ENCODE assay signal across 8 mouse cellular contexts in genomic region chr1:171270573-171270900, GRCm38 (mm10). TPM values are rescaled to one million over a fixed set of nuclear protein-coding genes. Genes with fewer than 3 reads are reported as not detected.
DNase-seq lines count a peak whose midpoint lies in the region; ATAC-seq and TF ChIP-seq lines count a peak whose summit lies in the region.

No protein-coding gene starts in this region.

- no peaks in the 10 kb centered on the region for H3K27me3 ChIP-seq in MEL (ENCODE audit: control insufficient read depth in 1 of 2, insufficient read depth in 2 of 2, low read length in 2 of 2)
- no peaks in the 10 kb centered on the region; the same call in 1 of the 2 replicates for H3K27me3 ChIP-seq in limb, embryonic 12.5 days
- H3K27me3 ChIP-seq in midbrain, embryonic 11.5 days (ENCODE audit: control insufficient read depth, insufficient read depth, low read length), result no peaks in the 10 kb centered on the region

- no peaks in the 10 kb centered on the region for H3K9me3 ChIP-seq in MEL (replicated peaks; ENCODE audit: insufficient read depth, low read length)
- H3K9me3 ChIP-seq in limb, embryonic 12.5 days, result no peaks in the 10 kb centered on the region
- no peaks in the 10 kb centered on the region for H3K9me3 ChIP-seq in midbrain, embryonic 11.5 days (ENCODE audit: control insufficient read depth, low read length)

- peak overlapping the region; percentile 53 for H3K27ac ChIP-seq in MEL (ENCODE audit: control insufficient read depth, low read depth, low read length)
- H3K27ac ChIP-seq in limb, embryonic 12.5 days, result peak overlapping the region; percentile 53; the same call in 1 of the 2 replicates
- no peak overlapping the region for H3K27ac ChIP-seq in midbrain, embryonic 11.5 days (ENCODE audit: low read depth, low read length)

- peak overlapping the region; percentile 95 for H3K4me2 ChIP-seq in limb, embryonic 12.5 days
- H3K4me2 ChIP-seq in midbrain, embryonic 11.5 days, result peak overlapping the region; percentile 97

- under 1% methylated on average over 19 of the region's 19 CpGs for WGBS in limb, embryonic 12.5 days
- WGBS in midbrain, embryonic 11.5 days, result 1% methylated on average over 18 of the region's 19 CpGs

- H3K79me2 ChIP-seq in MEL (ENCODE audit: control insufficient read depth, insufficient read depth, low read length, poor library complexity), result no peaks in the 10 kb centered on the region; the same call in 1 of the 2 replicates

- H3K4me3 ChIP-seq in MEL (ENCODE audit: control insufficient read depth in 1 of 2, insufficient read depth in 1 of 2, low read depth in 2 of 2, low read length in 2 of 2), result peak overlapping the region; percentile 73 to 89
- H3K4me3 ChIP-seq in limb, embryonic 12.5 days (replicated peaks), result peak overlapping the region; percentile 77
- H3K4me3 ChIP-seq in midbrain, embryonic 11.5 days (ENCODE audit: low read depth, low read length), result peak overlapping the region; percentile 74

- TF ChIP-seq EP300 in MEL (IDR thresholded peaks at IDR 0.05; ENCODE audit: low read depth in 1 of 2, low read length in 2 of 2), result no peak

- ATAC-seq in cerebellum, adult (ENCODE audit: insufficient number of reproducible peaks, low FRiP score, low TSS enrichment), result peak; percentile 53; the same call in 1 of the 2 replicates
- ATAC-seq in hematopoietic stem cell, adult 5-6 weeks (replicated peaks in 1 of 2; ENCODE audit: insufficient read depth in 1 of 2, low FRiP score in 2 of 2, low TSS enrichment in 1 of 2, low read depth in 1 of 2, poor library complexity in 2 of 2, severe bottlenecking in 2 of 2), result peak; percentile 27 to 28; a peak in 2 of 4 replicates
- ATAC-seq in limb, embryonic 12.5 days (ENCODE audit: insufficient number of reproducible peaks, insufficient read depth, low FRiP score, low TSS enrichment, low read depth), result peak; percentile 82
- peak; percentile 77 for ATAC-seq in midbrain, embryonic 11.5 days (ENCODE audit: low FRiP score)

- H3K36me3 ChIP-seq in MEL (ENCODE audit: control insufficient read depth in 1 of 2, insufficient read depth in 2 of 2, low read length in 2 of 2), result peaks cover 0 to 29% of the 10 kb centered on the region in 2 experiments; a peak in 2 of 4 replicates
- H3K36me3 ChIP-seq in limb, embryonic 12.5 days, result peaks cover 40% of the 10 kb centered on the region
- peaks cover 9% of the 10 kb centered on the region for H3K36me3 ChIP-seq in midbrain, embryonic 11.5 days (ENCODE audit: control insufficient read depth, insufficient read depth, low read length)

- TF ChIP-seq RAD21 in MEL (IDR thresholded peaks at IDR 0.05; ENCODE audit: low read depth, low read length), result no peak

- peak overlapping the region; percentile 67 for H3K9ac ChIP-seq in MEL (ENCODE audit: control insufficient read depth, low read depth, low read length, poor library complexity, severe bottlenecking)
- H3K9ac ChIP-seq in limb, embryonic 12.5 days (replicated peaks), result peak overlapping the region; percentile 73
- peak overlapping the region; percentile 78 for H3K9ac ChIP-seq in midbrain, embryonic 11.5 days (ENCODE audit: low read length)

- no peak for TF ChIP-seq CTCF in MEL (IDR thresholded peaks at IDR 0.05 in 2 of 3, conservative IDR thresholded peaks at IDR 0.05 in 1 of 3; ENCODE audit: control insufficient read depth in 1 of 3, insufficient read depth in 1 of 3, low read depth in 2 of 3, low read length in 3 of 3, poor library complexity in 1 of 3, severe bottlenecking in 1 of 3)

- no peak for DNase-seq in cerebellum, adult 11-12 months
- no peak for DNase-seq in MEL (ENCODE audit: low read depth, low spot score)
- no peak for DNase-seq in midbrain, embryonic 11.5 days (ENCODE audit: low spot score, missing footprints)
- DNase-seq in adrenal gland, postnatal 10 days, result no peak
- DNase-seq in layer of hippocampus, postnatal 36 days, result no peak

- H3K4me1 ChIP-seq in MEL (ENCODE audit: control insufficient read depth in 1 of 2, insufficient read depth in 2 of 2, low read length in 2 of 2), result peaks cover 17 to 30% of the 10 kb centered on the region in 2 experiments
- H3K4me1 ChIP-seq in limb, embryonic 12.5 days (replicated peaks), result peaks cover 7% of the 10 kb centered on the region
- peaks cover 10% of the 10 kb centered on the region for H3K4me1 ChIP-seq in midbrain, embryonic 11.5 days (ENCODE audit: control insufficient read depth, insufficient read depth, low read length)

- no peak for TF ChIP-seq POLR2A in MEL (IDR thresholded peaks at IDR 0.05; ENCODE audit: control insufficient read depth in 1 of 2, insufficient read depth in 1 of 2, low read depth in 1 of 2, low read length in 2 of 2, poor library complexity in 1 of 2)

TF ChIP-seq in MEL, 35 proteins besides CTCF, POLR2A, EP300 and RAD21:
- TF ChIP-seq ETS1 (IDR thresholded peaks at IDR 0.05; ENCODE audit: low read depth, low read length), result no peak
- no peak for TF ChIP-seq GABPA (IDR thresholded peaks at IDR 0.05; ENCODE audit: low read depth, low read length)
- no peak for TF ChIP-seq MEF2A (IDR thresholded peaks at IDR 0.05; ENCODE audit: extremely low read depth, insufficient replicate concordance, low read depth, low read length, poor library complexity, severe bottlenecking)

RNA-seq across cellular contexts. Expression of gene B4galt3, which starts 0.4 kb away (rescaled TPM):
- 16.5 and 16.8 TPM in 2 replicates for total RNA-seq in MEL (2012; rRNA removed)
- 10 to 100 TPM in 1 of 2 experiments, not detected in 1; 33.1 TPM for polyA plus RNA-seq in MEL (2012; ENCODE audit: insufficient read depth in 1 of 2, insufficient read length in 2 of 2, low read depth in 1 of 2, low replicate concordance in 2 of 2, missing spikeins in 1 of 2)
- 13.7 and 43.0 TPM in 2 replicates for total RNA-seq in hematopoietic stem cell, adult 5-6 weeks (2017)
- polyA plus RNA-seq in limb, embryonic 12.5 days (2016; fragmentation: Nextera tagmentation; extraction: Ambion mirVana), result 82.1 and 84.8 TPM in 2 replicates
- polyA plus RNA-seq in midbrain, embryonic 11.5 days (2014; fragmentation: Nextera tagmentation; extraction: Ambion mirVana), result 49.5 and 58.4 TPM in 2 replicates
- total RNA-seq in adrenal gland, postnatal 10 days (2021), result 10 to 100 TPM; 28.9 to 34.7 TPM
- total RNA-seq in layer of hippocampus, postnatal 36 days (2021), result 10 to 100 TPM; 68.5 to 76.8 TPM

RNA-seq across cellular contexts. Expression of gene Ppox, which starts 10.4 kb away (rescaled TPM):
- 21.5 and 27.0 TPM in 2 replicates for total RNA-seq in MEL (2012; rRNA removed)
- polyA plus RNA-seq in MEL (2012; ENCODE audit: insufficient read depth in 1 of 2, insufficient read length in 2 of 2, low read depth in 1 of 2, low replicate concordance in 2 of 2, missing spikeins in 1 of 2), result 10 to 100 TPM in 1 of 2 experiments, not detected in 1; 63.6 TPM
- total RNA-seq in hematopoietic stem cell, adult 5-6 weeks (2017), result 9.5 and 35.5 TPM in 2 replicates
- 71.9 and 75.9 TPM in 2 replicates for polyA plus RNA-seq in limb, embryonic 12.5 days (2016; fragmentation: Nextera tagmentation; extraction: Ambion mirVana)
- 54.1 and 56.3 TPM in 2 replicates for polyA plus RNA-seq in midbrain, embryonic 11.5 days (2014; fragmentation: Nextera tagmentation; extraction: Ambion mirVana)
- total RNA-seq in adrenal gland, postnatal 10 days (2021), result 10 to 100 TPM; 30.8 to 43.8 TPM
- 10 to 100 TPM; 28.0 to 31.4 TPM for total RNA-seq in layer of hippocampus, postnatal 36 days (2021)

RNA-seq across cellular contexts. Expression of gene Usp21, which starts 17.3 kb away (rescaled TPM):
- total RNA-seq in MEL (2012; rRNA removed), result 10.0 and 11.3 TPM in 2 replicates
- 10 to 100 TPM in 1 of 2 experiments, not detected in 1; 66.4 TPM for polyA plus RNA-seq in MEL (2012; ENCODE audit: insufficient read depth in 1 of 2, insufficient read length in 2 of 2, low read depth in 1 of 2, low replicate concordance in 2 of 2, missing spikeins in 1 of 2)
- total RNA-seq in hematopoietic stem cell, adult 5-6 weeks (2017), result 26.5 and 31.8 TPM in 2 replicates
- polyA plus RNA-seq in limb, embryonic 12.5 days (2016; fragmentation: Nextera tagmentation; extraction: Ambion mirVana), result 132 and 134 TPM in 2 replicates
- polyA plus RNA-seq in midbrain, embryonic 11.5 days (2014; fragmentation: Nextera tagmentation; extraction: Ambion mirVana), result 84.7 and 88.6 TPM in 2 replicates
- total RNA-seq in adrenal gland, postnatal 10 days (2021), result 10 to 100 TPM; 31.8 to 40.2 TPM
- total RNA-seq in layer of hippocampus, postnatal 36 days (2021), result 10 to 100 TPM; 66.9 to 70.5 TPM

RNA-seq across cellular contexts. Expression of gene Ndufs2, which starts 19.3 kb away (rescaled TPM):
- total RNA-seq in MEL (2012; rRNA removed), result 164 and 169 TPM in 2 replicates
- polyA plus RNA-seq in MEL (2012; ENCODE audit: insufficient read depth in 1 of 2, insufficient read length in 2 of 2, low read depth in 1 of 2, low replicate concordance in 2 of 2, missing spikeins in 1 of 2), result 100 to 1,000 TPM; 292 to 415 TPM
- 260 and 369 TPM in 2 replicates for total RNA-seq in hematopoietic stem cell, adult 5-6 weeks (2017)
- 251 and 257 TPM in 2 replicates for polyA plus RNA-seq in limb, embryonic 12.5 days (2016; fragmentation: Nextera tagmentation; extraction: Ambion mirVana)
- 232 and 274 TPM in 2 replicates for polyA plus RNA-seq in midbrain, embryonic 11.5 days (2014; fragmentation: Nextera tagmentation; extraction: Ambion mirVana)
- 1,000 to 10,000 TPM in 1 of 2 experiments, 100 to 1,000 TPM in 1; 996 to 1,019 TPM for total RNA-seq in adrenal gland, postnatal 10 days (2021)
- total RNA-seq in layer of hippocampus, postnatal 36 days (2021), result 100 to 1,000 TPM; 275 to 286 TPM

RNA-seq across cellular contexts. Expression of gene Adamts4, which starts 20.3 kb away (rescaled TPM):
- total RNA-seq in MEL (2012; rRNA removed), result not detected in 2 replicates
- polyA plus RNA-seq in MEL (2012; ENCODE audit: insufficient read depth in 1 of 2, insufficient read length in 2 of 2, low read depth in 1 of 2, low replicate concordance in 2 of 2, missing spikeins in 1 of 2), result under 1 TPM in 1 of 2 experiments, not detected in 1; 0.03 TPM
- total RNA-seq in hematopoietic stem cell, adult 5-6 weeks (2017), result 0.25 TPM in 1 of 2 replicates, not detected in the other
- polyA plus RNA-seq in limb, embryonic 12.5 days (2016; fragmentation: Nextera tagmentation; extraction: Ambion mirVana), result 10.5 and 11.0 TPM in 2 replicates
- polyA plus RNA-seq in midbrain, embryonic 11.5 days (2014; fragmentation: Nextera tagmentation; extraction: Ambion mirVana), result 4.0 and 4.4 TPM in 2 replicates
- 1 to 10 TPM; 4.0 to 5.1 TPM for total RNA-seq in adrenal gland, postnatal 10 days (2021)
- 10 to 100 TPM; 15.1 to 15.5 TPM for total RNA-seq in layer of hippocampus, postnatal 36 days (2021)

Comparison
In these comparisons a context has a peak if more than half of its experiments do, and no peak if none do; other contexts are left out.
1. ATAC-seq: peak in every context shown above with its lines; median percentile 82 in limb, embryonic 12.5 days; 77 in midbrain, embryonic 11.5 days; 53 in cerebellum, adult; 28 in hematopoietic stem cell, adult 5-6 weeks.